Mouse (Mus musculus) small intestine, adult 2 months (tissue): ENCODE data around the gene Med26.

ENCODE experiments used
- CTCF ChIP-seq: fragments of 200-500 bp; IDR thresholded peaks from 2 replicates; pipeline ENCODE4 v1.5.1; 2012; ENCODE audit warnings: low read depth, mild to moderate bottlenecking, control low read depth, inconsistent platforms, low read length, moderate library complexity, mixed read lengths; ENCODE audit not compliant: insufficient replicate concordance, insufficient read length; ENCODE audit errors: extremely low read depth
- POLR2A ChIP-seq: fragments of 200-500 bp; IDR thresholded peaks from 2 replicates; pipeline ENCODE4 v1.6.1; 2012; ENCODE audit warnings: low read depth, mild to moderate bottlenecking, control low read depth, inconsistent platforms, low read length, moderate library complexity

DNA sequence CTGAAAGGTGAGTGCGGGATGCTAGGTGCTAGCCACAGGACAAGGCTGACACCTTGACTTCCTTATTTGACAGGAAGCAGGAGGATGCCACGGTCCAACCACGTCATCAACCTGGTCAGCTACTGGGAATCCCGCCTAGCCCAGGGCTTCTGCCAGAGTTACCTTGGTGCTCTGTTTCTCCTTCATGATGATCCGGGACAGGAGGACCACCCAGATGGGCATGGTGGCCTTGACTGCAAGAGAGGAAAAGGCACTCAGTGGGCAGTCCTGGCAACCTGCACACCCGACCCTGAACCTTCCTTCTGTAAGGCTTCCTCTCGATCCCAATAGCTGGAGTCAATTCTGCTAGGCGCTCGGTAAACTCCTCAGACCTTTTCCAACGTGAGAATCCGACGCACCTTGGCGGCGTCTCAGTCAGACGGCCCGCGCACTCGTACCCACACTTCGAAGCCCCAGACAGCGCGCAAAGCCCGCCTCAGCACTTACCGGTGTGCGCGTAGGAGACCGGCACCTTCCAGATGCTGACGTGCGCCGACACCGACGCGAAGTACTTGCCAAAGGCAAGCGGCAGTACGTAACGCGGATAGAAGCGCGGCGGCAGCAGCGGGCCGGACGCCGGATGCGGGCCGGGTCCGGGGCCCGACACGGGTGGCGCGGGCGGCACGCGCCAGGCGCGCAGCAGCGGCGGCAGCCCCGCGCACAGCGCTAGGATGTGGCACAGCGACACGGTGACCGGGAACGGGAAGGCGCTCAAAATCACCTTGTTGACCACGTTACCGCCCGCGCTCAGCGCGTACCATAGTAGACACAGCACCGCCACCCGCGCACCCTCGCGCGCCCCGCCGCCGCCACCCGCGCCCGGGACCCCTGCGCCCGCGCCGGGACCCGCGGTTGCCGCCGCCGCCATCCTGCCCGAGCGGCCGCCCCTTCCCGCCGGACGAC lies 56.1 kb downstream of the Med26 start, which contains the start of gene Slc35e1:
- TF ChIP-seq CTCF = no peak
- TF ChIP-seq POLR2A = peak; percentile 31; the same call in 1 of the 2 replicates
